Mouse (Mus musculus) heart, adult 9 months (tissue): Measurements from ENCODE around the gene Gm28308.

ENCODE experiments used
- DNase-seq, 2 experiments: peaks; one replicate each; pipeline ENCODE4 v3.0.0; 2022; ENCODE audit warnings: low spot score in 2 of 2

Gene Gm28308

DNA sequence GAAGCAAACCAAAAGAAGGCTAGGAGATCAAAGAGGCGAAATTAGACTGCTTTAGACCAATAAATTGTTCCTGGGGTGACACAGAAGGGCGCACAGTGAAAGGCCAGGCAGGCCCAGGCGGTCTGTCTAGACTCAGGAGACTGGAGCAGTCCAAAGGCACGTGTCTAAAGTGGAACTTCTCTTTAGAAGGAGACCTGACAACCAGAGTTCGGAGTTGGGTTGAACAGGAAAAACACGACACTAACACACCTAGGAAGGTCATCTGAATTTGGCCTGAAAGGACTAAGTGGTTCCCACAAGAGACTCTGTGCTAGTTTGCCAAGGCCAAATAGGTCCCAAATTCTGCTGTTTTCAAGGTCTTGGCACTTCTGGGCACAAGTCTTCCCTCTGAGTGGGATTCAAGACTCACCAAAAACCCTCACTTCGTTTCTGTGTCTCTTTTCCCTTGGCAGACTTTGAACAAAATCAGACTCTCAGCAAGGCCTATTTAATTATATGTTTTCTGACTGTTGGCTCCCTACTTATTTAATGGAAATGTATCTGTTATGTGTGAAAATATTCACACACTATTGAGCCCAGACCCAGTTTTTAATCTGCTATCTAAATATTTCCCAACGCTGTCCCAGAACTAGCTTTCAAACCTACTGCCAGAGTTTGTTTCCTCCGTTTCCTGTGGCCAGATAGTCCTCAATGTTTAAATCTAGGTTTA is 6.2 kb upstream of the Gm28308 start:
- DNase-seq = no peak

DNA sequence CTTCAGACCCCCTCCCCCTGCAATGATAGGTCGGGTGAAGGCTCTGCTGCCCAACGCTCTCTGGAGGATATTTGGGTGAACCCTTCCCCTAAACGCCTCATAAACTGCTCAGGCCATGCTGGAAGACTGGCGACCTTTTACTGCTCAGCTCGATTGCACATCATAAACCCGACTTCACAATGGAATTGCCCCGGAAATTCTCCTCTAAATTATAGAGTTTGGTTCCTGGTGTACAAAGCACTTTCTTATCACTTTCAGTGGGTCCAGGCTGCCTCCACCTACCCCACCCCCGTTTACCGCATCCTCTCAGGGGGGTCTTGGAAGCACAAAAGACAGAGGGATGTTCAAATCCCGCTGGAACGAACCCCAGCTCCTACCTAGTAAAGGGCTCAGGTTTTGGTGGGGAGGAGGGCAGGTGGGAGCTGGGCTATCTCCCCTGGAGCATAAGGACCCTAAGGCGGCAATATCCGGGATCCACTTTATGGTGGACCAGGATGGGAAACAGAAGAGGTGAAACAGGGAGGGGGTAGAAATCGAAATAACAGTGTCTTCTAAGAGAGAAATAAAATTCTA is 5.6 kb upstream of the Gm28308 start:
- no peak for DNase-seq

DNA sequence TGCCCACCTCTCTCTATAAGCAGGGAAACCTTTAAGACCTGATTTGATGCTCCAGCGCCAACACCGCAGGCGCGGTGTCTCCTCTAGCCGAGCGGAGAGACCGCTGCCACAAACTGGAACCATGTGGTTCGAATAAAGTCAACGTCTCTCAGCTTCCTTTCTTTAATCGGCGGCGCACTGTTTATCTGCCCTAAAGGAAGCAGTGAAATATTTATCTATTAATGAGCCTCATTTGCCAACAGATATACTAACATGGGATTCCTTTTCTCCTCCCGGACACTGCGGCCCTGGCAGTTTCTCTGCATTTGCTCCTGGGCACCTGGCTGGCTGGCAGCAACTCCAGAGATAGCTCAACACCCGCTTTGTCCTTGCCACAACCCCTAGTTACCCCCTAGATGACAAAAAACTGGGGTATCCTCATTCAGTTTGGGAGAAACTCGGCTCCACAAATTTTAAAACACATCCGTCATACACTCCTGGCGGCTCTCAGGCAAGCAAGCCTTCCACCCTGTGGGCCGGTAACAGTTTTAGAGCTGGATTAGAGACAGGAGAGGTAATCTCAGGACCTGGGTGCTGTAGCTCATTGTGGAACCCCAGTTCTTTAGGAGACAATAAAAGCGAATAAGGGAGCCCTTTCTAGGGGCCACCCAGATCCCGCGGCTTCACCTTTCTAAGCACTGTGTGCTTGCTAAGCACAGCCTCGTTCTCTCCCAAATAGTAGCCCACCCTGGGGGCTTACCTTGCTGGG is 4.9 kb upstream of the Gm28308 start:
- no peak for DNase-seq

DNA sequence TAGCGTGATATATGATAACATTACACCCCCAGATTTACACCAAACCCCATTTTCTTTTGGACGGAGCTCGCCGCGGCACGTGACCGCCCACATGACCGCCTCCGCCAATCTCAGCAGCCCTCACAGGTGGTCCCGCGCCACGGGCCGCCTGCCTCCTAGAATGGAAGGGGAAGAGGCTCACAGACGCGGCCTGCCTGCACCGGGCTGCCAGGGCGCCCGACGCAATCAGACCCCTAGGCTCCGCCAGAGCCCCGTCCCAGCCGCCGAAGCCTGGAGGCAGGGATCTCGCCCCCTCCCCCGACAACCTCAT is 4.3 kb upstream of the Gm28308 start:
- peak in 1 of 2 experiments; percentile 36 for DNase-seq

DNA sequence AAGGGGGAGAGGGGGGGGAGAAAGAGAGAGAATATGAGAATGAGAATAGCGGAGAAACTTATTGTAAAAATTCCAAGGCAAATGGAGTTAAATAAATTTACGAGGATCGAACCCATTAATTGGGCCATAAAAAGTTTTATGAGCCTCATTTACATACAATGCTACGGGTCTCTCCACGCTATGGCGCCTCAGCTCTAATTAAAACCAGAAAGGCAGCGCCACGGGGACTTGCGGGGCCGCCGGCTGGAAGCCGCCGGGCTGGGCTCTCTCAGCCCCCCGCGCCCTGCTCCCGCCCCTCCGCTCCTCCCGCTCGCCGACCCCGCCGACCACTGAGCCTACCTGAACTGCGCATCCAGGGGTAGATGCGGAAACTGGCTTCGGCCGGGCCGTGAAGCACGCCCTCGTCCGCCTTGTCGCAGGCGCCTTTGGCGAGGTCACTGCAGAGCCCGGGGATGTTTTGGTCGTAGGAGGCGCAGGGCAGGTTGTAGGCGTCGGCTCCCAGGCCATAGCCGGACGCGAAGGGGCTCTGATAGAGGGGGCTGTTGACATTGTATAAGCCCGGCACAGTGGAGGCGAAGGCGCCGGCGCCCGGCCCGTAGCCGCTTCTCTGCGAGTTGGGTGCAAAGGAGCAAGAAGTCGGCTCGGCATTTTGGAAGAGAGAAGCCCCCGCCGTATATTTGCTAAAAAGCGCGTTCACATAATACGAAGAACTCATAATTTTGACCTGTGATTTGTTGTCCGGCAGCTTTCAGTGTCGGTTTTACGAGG is 3.7 kb upstream of the Gm28308 start:
- no peak for DNase-seq

DNA sequence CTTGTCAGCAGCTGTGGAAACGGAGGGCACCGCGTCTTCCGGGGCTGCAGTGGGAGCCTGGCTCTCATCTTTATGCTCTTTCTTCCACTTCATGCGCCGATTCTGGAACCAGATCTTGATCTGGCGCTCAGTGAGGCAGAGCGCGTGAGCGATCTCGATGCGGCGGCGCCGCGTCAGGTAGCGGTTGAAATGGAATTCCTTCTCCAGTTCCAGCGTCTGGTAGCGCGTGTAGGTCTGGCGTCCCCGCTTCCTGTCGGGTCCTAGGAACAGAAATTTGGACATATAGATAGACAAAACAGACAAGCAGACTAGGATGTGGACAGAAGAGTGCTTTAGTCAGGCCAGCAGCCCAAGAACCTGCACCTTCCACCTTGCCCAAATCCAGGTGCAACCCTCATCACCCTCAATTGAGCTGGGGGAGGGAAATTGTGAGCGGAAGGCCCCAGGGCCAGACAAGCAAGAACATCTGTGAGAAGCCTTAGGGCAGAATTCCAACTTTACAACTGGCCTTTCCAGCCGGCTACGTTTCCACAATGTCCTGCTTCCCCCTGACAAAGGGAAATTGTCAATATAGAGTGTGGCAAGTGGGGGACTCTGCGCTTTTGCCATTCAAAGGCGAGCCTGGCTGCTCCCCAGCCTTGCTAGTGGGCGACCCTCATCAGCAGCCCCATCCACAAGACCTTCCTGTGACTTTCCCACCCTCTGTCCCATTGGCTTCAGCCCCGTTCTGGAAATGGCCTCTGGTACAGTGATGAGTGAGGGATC is 2.8 kb upstream of the Gm28308 start:
- no peak for DNase-seq

DNA sequence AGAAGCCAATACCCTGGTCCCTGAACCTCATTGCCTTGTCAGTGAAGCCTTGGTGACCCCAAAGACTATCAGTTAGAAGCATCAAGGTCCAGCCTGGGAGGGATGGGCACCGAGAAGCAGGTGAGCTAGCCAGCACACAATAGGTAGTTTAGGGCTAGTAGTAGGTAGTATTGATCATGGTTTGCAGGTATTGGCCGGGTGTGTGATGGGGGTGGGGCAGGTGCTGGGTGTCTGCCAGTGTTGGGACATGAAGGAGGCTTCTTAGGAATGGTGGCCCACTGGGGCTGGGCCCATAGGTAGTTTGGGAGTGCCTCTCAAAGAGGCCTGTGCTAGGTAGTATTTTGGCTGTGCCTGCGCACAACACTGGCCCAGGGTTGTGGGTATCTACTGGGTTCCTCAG is 1.9 kb upstream of the Gm28308 start:
- DNase-seq = no peak

DNA sequence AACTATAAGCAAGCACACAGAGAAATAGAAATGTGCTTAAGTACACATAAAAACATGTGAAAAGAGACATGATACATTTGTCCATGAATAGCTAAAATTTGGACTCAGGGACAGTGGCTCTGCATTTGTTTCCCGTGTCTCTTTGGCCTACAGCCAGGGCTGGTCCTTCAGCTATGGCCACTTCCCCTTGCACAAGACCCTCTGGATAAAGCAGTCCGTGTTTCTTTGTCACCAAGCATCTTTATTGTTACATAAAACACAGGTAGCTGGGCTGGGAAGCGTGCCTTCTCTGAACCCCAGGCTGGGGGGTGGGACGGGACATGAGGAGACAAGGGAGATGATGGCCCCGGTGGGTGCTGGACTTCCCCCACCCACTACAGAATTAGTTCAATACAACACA is 1.1 kb upstream of the Gm28308 start:
- DNase-seq = no peak

DNA sequence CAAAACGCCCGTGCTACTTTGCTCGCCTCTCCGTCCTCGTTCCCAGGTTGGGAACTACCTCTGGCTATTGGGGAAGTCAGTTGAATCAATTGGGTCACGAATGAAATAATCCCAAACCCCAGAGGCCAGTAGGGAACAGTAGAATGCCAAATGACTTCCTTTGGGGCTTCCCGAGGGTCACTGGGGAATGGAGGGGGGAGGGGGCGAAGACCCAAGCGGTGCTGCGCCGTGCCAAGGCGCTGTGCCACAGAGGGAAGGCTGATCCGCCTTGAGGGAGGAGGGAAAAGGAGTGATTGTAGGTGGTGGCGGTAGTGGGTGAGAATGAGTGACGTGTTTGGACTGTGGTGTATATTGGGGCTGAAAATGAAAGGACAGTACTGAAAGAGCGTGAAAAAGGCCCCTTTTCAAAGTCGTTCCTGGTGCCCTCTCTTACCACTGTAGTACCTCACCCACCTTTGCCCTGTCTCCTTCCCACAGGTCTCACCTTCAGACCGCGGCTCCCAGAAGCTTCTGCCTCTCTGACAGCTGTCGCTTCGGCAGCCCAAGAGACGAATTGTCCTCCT is 502 bp downstream of the Gm28308 start:
- no peak for DNase-seq

DNA sequence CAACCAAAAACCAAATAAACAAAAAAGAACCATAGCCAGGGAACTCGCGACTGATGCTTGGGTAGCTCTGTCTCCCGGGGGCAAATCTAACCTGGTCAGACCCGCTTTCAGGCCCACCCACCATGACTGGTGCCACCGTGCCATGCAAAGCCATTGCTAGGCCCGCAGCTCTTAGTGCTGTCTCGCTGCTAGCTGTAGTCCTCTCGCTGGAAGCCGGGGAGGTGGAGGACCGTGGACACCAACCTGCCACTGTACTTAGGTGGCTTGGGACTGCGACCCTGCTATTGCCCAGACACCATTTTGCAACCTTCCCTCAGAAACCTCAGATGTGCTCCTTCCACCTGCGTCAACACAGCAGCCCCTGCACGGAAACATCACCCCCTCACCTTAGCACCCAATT is 1.2 kb downstream of the Gm28308 start:
- DNase-seq = no peak

DNA sequence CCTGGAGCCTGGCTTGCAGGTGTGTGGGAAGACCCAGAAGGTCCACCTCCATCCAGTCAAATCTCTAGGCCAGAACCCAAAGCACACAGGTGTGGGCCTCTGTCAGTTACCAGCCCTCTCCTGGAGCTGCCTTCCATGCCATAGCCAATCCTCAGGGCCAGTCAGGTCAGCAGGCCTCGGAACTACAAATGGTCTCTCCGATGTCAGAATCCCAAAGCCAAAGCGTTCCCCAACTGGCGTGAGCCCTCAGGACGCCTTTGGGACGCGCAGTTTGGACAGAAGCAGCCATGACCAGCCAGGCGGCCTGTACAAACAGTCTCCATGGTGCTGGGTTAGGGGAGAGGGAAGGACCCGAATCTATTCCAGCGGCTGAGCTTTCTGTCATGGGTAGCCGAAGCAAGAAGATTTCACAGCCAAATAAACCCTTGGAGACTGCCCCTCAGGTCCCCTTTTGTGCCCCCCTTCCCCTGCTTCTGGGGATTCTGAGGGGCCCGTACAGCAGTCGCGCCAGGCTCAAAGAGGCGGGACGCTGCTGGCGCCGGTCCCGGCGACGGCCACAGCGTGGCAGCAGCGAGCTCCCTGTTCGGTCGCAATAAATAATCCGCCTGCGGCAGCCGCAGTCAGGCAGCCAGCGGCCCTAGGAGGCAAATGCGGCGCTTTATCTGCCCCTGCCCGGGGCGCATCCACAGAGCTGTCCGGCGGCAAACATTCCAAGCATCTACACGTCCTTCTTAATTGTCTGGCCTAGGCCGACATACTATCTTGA is 1.8 kb downstream of the Gm28308 start:
- peak; percentile 33 to 58 for DNase-seq

DNA sequence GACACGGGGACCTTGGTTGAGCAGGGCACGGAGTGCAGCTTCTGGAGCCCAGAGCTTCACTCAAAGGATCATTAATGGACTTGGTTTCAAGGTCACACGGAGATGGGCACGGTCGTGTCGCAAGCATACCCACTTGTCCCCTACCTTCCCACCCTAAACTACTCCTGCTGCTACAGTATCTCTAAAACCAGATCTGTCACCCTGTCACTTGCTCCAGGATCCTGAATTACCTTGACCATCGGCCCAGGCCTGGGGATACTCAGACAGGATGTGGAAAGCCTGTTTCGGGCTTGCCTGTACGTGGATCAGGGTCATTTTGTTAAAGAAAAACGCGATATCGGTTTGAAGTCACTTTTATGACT is 3.5 kb downstream of the Gm28308 start:
- no peak for DNase-seq

DNA sequence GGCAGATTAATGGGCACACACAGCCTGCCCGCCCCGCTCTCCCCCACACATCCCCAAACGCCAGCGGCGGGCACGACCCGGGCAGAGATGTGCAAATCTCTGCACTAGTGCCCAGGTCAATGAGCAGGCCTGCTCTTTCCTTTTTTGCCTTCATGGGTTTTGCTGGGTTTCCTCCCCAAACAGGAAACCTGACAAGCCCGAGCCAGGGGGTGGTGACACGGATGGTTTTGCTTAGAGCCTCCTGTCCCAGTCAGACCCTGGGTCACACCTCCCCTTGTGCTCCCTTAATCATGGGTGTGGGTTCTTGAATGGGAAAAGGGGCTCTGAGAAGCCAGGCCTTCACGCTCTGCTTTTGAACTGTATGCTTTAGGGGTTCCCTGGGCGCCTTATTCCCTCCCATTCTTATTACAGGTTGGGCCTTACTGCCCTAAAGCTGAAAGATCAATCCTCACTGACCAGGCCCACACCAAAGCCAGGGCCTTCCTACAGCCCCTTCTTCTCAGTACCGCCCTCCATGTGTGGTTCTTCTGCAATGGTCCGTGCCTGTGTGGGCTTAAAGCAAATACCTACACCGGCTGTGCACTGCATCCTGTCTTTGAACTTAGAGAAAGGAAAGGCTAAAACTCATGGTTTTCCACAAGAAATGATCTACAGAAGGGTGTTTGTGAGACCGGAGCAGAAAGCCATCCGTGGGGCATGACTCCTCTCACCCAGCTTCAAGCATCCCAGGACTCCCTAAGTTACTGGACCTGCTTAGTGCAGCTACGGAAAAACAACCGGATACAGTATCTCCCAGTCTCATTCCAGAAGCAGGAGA is 4.1 kb downstream of the Gm28308 start:
- DNase-seq = no peak

DNA sequence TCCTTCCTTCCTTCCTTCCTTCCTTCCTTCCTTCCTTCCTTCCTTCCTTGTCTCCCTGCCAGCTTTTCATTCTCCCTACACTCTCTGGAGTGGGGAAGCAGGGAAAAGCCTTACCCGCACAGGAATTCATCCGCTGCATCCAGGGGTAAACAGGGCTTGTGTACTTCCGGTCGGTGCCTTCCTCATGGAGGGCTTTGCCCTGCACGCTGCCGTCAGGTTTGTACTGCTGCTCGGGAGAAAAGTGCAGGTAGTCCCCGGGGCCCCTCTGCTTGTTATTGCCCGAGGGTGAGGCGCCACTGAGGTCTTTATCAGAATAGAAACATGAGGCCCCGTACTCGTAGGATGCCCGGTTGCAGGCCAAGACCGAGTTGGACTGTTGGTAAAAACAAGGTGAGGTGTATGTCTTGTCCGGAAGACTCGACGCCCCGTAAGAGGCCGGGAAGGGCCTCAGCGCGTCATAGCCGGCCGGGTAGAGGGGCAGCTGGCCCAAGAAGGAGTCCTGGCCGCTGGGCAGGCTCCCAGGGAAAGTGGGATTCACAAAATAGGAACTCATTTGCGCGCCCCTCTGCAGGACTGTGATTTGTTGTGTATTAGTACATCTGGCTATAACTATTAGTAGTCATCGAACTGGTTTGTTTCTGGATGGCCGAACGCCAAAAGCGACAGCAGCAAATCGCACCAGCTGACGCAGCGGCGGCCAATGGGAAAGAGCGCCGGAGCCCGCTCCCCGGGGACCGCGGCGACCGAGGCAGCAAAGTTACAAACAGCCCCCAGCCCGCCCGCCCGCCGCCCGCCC is 4.9 kb downstream of the Gm28308 start, which contains the start of gene Hoxa6:
Gene Hoxa6, minus strand, starts transcription at position 651 of the 796 bp plus-strand sequence.
- no peak for DNase-seq

DNA sequence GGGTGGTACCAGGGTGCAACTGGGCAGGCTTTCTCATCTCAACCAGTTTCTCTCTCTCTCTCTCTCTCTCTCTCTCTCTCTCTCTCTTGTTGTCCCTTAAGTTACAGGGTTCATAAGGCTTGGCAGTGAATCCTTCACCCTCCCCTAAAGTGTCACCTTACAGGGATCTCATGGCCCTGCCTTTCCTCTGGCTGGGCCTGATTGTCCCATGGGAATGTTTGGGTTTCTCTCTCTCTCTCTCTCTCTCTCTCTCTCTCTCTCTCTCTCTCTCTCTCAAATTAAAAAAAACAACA is 5.5 kb downstream of the Gm28308 start:
- no peak for DNase-seq

DNA sequence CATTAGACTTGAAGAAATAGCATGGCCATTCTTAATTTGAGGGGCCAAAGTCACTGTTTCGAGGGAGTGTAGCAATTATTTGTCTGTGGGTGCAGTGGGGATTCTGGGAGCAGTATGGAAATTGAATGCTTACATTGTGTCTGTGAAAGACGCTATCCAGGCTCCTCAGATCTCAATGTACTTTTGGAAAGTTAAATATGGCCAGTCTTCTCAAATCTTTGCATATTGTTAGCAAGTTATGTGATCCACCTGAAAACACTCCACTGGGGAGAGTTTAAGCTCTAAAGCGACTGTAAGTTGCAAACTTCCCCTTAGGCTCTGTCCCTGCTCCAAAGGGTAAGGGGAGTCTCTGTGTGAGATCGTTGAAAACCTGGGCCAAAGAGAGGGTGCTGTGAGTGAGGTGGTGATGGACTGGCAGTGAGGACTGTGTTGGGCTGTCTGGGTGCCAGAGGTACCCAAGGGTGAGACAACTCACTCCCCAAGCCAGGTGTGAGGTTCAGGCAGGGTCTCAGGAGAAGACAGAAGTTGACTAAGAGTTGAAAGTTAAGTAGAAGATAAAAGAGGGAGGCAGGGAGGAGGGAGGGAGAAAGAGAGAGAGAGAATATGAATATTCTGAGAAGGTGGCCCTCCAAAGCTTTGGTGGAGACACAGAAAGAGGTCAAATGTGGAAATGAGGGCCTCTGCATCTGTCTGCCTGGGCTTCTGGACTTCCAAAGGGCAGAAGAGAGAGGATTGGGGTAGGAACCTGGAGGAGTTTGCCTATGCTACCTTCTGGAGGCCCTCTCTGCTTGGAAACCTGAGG is 6.1 kb downstream of the Gm28308 start:
- no peak for DNase-seq

DNA sequence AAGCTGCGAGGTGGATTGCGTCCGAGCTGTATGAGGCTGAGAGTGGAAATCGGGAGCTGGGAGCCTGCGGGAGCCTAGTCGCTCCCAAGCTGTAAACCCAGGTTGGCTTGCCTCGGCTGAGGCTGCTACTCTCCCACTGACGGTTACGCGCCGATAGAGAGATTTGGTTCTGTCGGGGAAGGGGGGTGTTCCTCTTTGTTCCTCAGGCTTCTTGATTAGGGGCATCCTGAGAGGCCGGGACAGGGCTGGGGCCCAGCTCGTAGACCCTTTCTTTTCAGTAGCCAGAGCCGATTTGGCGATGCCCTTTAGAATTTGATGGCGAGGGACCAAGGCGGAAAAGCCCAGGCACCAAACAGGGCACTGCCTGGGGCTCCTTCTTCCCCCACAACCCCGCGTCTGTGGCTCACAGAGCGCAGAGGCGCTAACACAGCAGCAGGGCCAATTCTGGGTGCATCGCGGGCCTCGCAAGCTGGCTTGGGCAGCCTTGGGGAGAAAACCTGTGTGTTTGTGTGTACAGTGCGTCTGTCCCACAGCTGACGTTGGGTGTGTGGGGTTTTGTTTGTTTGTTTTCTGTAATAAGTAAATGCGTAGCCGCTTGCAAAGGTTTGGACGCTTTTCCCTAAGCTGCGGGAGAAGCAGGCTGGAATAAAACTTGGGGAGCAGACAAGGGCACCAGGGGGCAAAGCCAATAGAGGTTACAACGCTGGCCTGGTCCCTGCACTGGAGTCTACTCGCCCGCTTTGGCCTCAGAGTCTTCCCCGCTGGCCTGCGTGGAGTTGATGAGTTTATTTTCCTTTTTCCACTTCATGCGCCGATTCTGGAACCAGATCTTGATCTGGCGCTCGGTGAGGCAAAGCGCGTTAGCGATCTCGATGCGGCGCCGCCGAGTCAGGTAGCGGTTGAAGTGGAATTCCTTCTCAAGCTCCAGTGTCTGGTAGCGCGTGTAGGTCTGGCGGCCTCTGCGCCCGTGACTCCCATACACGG is 7.2 kb downstream of the Gm28308 start:
- no peak for DNase-seq
